ENCODE assay signal across 11 mouse cellular contexts in the genomic region with DNA sequence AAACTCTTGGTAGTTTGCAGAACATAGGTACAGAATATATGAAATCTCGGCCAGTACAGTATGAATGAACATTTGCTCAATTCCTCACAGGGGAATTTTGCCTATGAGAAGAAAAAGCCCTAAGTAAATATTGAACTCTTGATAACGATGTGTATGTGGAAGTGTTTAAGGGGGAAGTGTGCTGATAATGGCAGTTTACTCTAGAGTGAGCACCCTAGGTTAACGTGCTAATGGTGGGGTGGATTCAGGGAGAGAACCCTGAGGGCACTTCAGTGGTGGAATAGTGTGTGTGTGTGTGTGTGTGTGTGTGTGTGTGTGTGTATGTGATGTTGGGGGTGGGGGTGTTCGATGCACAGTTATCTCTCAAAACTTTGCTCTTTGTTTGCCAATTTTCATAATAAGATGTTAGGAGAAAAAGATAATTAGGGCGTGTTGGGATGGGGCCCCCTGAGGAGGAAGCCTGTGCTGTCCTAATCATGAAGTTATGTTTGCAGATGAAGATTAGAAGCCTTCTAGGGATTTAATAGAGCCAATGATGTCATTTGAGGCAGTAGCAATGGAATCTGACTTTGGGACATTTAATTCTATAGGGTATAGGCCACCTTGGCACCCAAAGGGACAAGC. TPM values are rescaled to one million over a fixed set of nuclear protein-coding genes. Genes with fewer than 3 reads are reported as not detected.
A peak's percentile ranks its signal among the peaks of the same experiment; 100 is the strongest.
DNase-seq lines count a peak whose midpoint lies in the region; ATAC-seq lines count a peak whose summit lies in the region.
"Had no signal": no experiment of that assay in that cellular context is flagged by ENCODE, and none has a peak within 500 bp of the region (broad histone marks: within the 10 kb centered on the region; RNA-seq: fewer than 3 reads in every experiment).

No protein-coding gene starts in this region.

- no peak overlapping the region for H3K27ac ChIP-seq in heart, embryonic 15.5 days
- H3K27ac ChIP-seq in lung, embryonic 16.5 days (ENCODE audit: low read length), result peak overlapping the region; percentile 1; the same call in 1 of the 2 replicates
- H3K27ac ChIP-seq in intestine, embryonic 16.5 days (ENCODE audit: low read length), result no peak overlapping the region
- no peak overlapping the region for H3K27ac ChIP-seq in stomach, embryonic 15.5 days
- no peak overlapping the region for H3K27ac ChIP-seq in kidney, embryonic 14.5 days (ENCODE audit: low read depth, low read length)

- 59% methylated on average over 5 of the region's 5 CpGs for whole genome bisulfite sequencing in heart, embryonic 15.5 days
- WGBS in lung, embryonic 16.5 days, result 41% methylated on average over 5 of the region's 5 CpGs
- 54% methylated on average over 5 of the region's 5 CpGs for WGBS in intestine, embryonic 16.5 days
- WGBS in stomach, embryonic 15.5 days, result 41% methylated on average over 5 of the region's 5 CpGs
- 85% methylated on average over 5 of the region's 5 CpGs for WGBS in kidney, embryonic 14.5 days

- no peak for ATAC-seq in heart, embryonic 15.5 days (replicated peaks; ENCODE audit: insufficient number of reproducible peaks, insufficient read depth, low FRiP score, low read depth)
- peak; percentile 92 for ATAC-seq in lung, embryonic 16.5 days (ENCODE audit: low read depth)
- peak; percentile 71 for ATAC-seq in intestine, embryonic 16.5 days
- ATAC-seq in stomach, embryonic 15.5 days (ENCODE audit: insufficient read depth, low FRiP score, low read depth), result peak; percentile 87
- no peak for ATAC-seq in kidney, embryonic 14.5 days (ENCODE audit: low FRiP score, low TSS enrichment)

- H3K36me3 ChIP-seq in heart, embryonic 15.5 days, result no peaks in the 10 kb centered on the region
- H3K36me3 ChIP-seq in lung, embryonic 16.5 days (ENCODE audit: control insufficient read depth, insufficient read depth, low read length), result no peaks in the 10 kb centered on the region
- no peaks in the 10 kb centered on the region for H3K36me3 ChIP-seq in intestine, embryonic 16.5 days (ENCODE audit: control insufficient read depth, insufficient read depth, low read length)
- no peaks in the 10 kb centered on the region for H3K36me3 ChIP-seq in stomach, embryonic 15.5 days
- no peaks in the 10 kb centered on the region for H3K36me3 ChIP-seq in kidney, embryonic 14.5 days (ENCODE audit: control insufficient read depth, insufficient read depth, low read length)

- H3K27me3 ChIP-seq in heart, embryonic 15.5 days, result peaks cover 12% of the 10 kb centered on the region
- H3K27me3 ChIP-seq in lung, embryonic 16.5 days (ENCODE audit: control insufficient read depth, insufficient read depth, low read depth, low read length), result no peaks in the 10 kb centered on the region; the same call in 1 of the 2 replicates
- peaks cover 2% of the 10 kb centered on the region; the same call in 1 of the 2 replicates for H3K27me3 ChIP-seq in intestine, embryonic 16.5 days (replicated peaks; ENCODE audit: control insufficient read depth, insufficient read depth, low read length)
- no peaks in the 10 kb centered on the region for H3K27me3 ChIP-seq in stomach, embryonic 15.5 days (replicated peaks)
- H3K27me3 ChIP-seq in kidney, embryonic 14.5 days (ENCODE audit: control insufficient read depth, insufficient read depth, low read length), result no peaks in the 10 kb centered on the region

- peaks cover 17% of the 10 kb centered on the region for H3K4me1 ChIP-seq in heart, embryonic 15.5 days (replicated peaks)
- peaks cover 15% of the 10 kb centered on the region for H3K4me1 ChIP-seq in lung, embryonic 16.5 days (replicated peaks; ENCODE audit: control insufficient read depth, insufficient read depth, low read length)
- peaks cover 6% of the 10 kb centered on the region for H3K4me1 ChIP-seq in intestine, embryonic 16.5 days (ENCODE audit: control insufficient read depth, insufficient read depth, low read length)
- peaks cover 6% of the 10 kb centered on the region; the same call in 1 of the 2 replicates for H3K4me1 ChIP-seq in stomach, embryonic 15.5 days
- no peaks in the 10 kb centered on the region for H3K4me1 ChIP-seq in kidney, embryonic 14.5 days (ENCODE audit: control insufficient read depth, insufficient read depth, low read length)

- no peak overlapping the region for H3K9ac ChIP-seq in heart, embryonic 15.5 days
- H3K9ac ChIP-seq in lung, embryonic 16.5 days (ENCODE audit: low read length), result no peak overlapping the region
- H3K9ac ChIP-seq in intestine, embryonic 16.5 days (ENCODE audit: low read depth, low read length), result no peak overlapping the region
- no peak overlapping the region for H3K9ac ChIP-seq in stomach, embryonic 15.5 days
- no peak overlapping the region for H3K9ac ChIP-seq in kidney, embryonic 14.5 days (ENCODE audit: low read depth, low read length)

- H3K4me2 ChIP-seq in heart, embryonic 15.5 days, result peak overlapping the region; percentile 50; the same call in 1 of the 2 replicates
- H3K4me2 ChIP-seq in lung, embryonic 16.5 days (ENCODE audit: low read depth, low read length), result peak overlapping the region; percentile 52
- no peak overlapping the region for H3K4me2 ChIP-seq in intestine, embryonic 16.5 days (ENCODE audit: low read depth, low read length)
- H3K4me2 ChIP-seq in stomach, embryonic 15.5 days, result peak overlapping the region; percentile 14; the same call in 1 of the 2 replicates
- no peak overlapping the region for H3K4me2 ChIP-seq in kidney, embryonic 14.5 days (replicated peaks; ENCODE audit: low read depth, low read length)

- no peak for DNase-seq in heart, adult 8-10 months (ENCODE audit: low spot score)
- no peak for DNase-seq in lung, postnatal 14 days
- no peak for DNase-seq in gastrocnemius, postnatal 10 days
- DNase-seq: kidney, adult 9 months; thymus, adult 18-20 months had no signal

- H3K9me3 ChIP-seq in heart, embryonic 15.5 days (replicated peaks), result no peaks in the 10 kb centered on the region
- no peaks in the 10 kb centered on the region for H3K9me3 ChIP-seq in lung, embryonic 16.5 days (ENCODE audit: control insufficient read depth, low read length)
- no peaks in the 10 kb centered on the region for H3K9me3 ChIP-seq in intestine, embryonic 16.5 days (ENCODE audit: control insufficient read depth, low read length)
- no peaks in the 10 kb centered on the region for H3K9me3 ChIP-seq in stomach, embryonic 15.5 days
- H3K9me3 ChIP-seq in kidney, embryonic 14.5 days (ENCODE audit: control insufficient read depth, low read length), result no peaks in the 10 kb centered on the region

- H3K4me3 ChIP-seq in heart, embryonic 15.5 days, result no peak overlapping the region; the same call in 1 of the 2 replicates
- H3K4me3 ChIP-seq in lung, embryonic 16.5 days (ENCODE audit: low read length), result peak overlapping the region; percentile 23; the same call in 1 of the 2 replicates
- no peak overlapping the region for H3K4me3 ChIP-seq in intestine, embryonic 16.5 days (ENCODE audit: low read length)
- no peak overlapping the region for H3K4me3 ChIP-seq in stomach, embryonic 15.5 days (replicated peaks)
- no peak overlapping the region for H3K4me3 ChIP-seq in kidney, embryonic 14.5 days (ENCODE audit: low read length)

RNA-seq across cellular contexts. Expression of a gene that starts 19.2 kb away (rescaled TPM):
- 1.8 and 2.7 TPM in 2 replicates for polyA plus RNA-seq in heart, embryonic 15.5 days (2015; fragmentation: Nextera tagmentation; extraction: Ambion mirVana)
- total RNA-seq in heart, adult 8-10 months (2022), result 10 to 100 TPM; 26.1 to 36.8 (median 34.2) TPM
- polyA plus RNA-seq in lung, embryonic 16.5 days (2015; fragmentation: Nextera tagmentation; extraction: Ambion mirVana), result 7.4 and 8.5 TPM in 2 replicates
- polyA plus RNA-seq in intestine, embryonic 16.5 days (2015; fragmentation: Nextera tagmentation; extraction: Ambion mirVana), result 2.2 and 2.3 TPM in 2 replicates
- polyA plus RNA-seq in stomach, embryonic 15.5 days (2015; fragmentation: Nextera tagmentation; extraction: Ambion mirVana), result 4.8 TPM in 2 replicates
- total RNA-seq in gastrocnemius, postnatal 10 days (2021), result 10 to 100 TPM; 41.3 to 57.6 TPM
- polyA plus RNA-seq in kidney, embryonic 14.5 days (2014; fragmentation: Nextera tagmentation; extraction: Ambion mirVana), result 2.7 and 2.9 TPM in 2 replicates
- total RNA-seq: CH12.LX had no signal

Comparison
In these comparisons a context has a peak if more than half of its experiments do, and no peak if none do; other contexts are left out.
1. ATAC-seq: peak in lung, embryonic 16.5 days (single experiment), intestine, embryonic 16.5 days (single experiment) and stomach, embryonic 15.5 days (single experiment); none in heart, embryonic 15.5 days (single experiment) and kidney, embryonic 14.5 days (single experiment).
2. H3K4me2 ChIP-seq: peak in heart, embryonic 15.5 days (single experiment), lung, embryonic 16.5 days (single experiment) and stomach, embryonic 15.5 days (single experiment); none in intestine, embryonic 16.5 days (single experiment) and kidney, embryonic 14.5 days (single experiment).